Mouse (Mus musculus) kidney, adult 18-20 months (tissue): ENCODE measurements around the gene Mlip.

Source experiments
- DNase-seq: peaks from one replicate; pipeline ENCODE4 v3.0.0; 2021

Mlip gene

GRCm38 (mm10) chr9:77344318-77344717, 8.5 kb downstream of the Mlip start:
- no peak for DNase-seq

- DNase-seq: no peak
Measured at GRCm38 (mm10) chr9:77340159-77340862, 12.5 kb downstream of the Mlip start.

GRCm38 (mm10) chr9:77339571-77340148, 13.1 kb downstream of the Mlip start:
- no peak for DNase-seq

GRCm38 (mm10) chr9:77335370-77335769, 17.4 kb downstream of the Mlip start:
- no peak for DNase-seq

- DNase-seq: no peak
Measured at GRCm38 (mm10) chr9:77318346-77318745, 34.4 kb downstream of the Mlip start.

GRCm38 (mm10) chr9:77310548-77310947, 42.2 kb downstream of the Mlip start:
- no peak for DNase-seq

- DNase-seq: no peak
Measured at GRCm38 (mm10) chr9:77305417-77305816, 47.4 kb downstream of the Mlip start.

GRCm38 (mm10) chr9:77302340-77302739, 50.4 kb downstream of the Mlip start:
- no peak for DNase-seq

- DNase-seq: no peak
Measured at GRCm38 (mm10) chr9:77287958-77288357, 64.8 kb downstream of the Mlip start.

GRCm38 (mm10) chr9:77279371-77279770, 73.4 kb downstream of the Mlip start:
- no peak for DNase-seq

GRCm38 (mm10) chr9:77278055-77278454, 74.7 kb downstream of the Mlip start:
- DNase-seq: no peak

GRCm38 (mm10) chr9:77277270-77277669, 75.5 kb downstream of the Mlip start:
- DNase-seq: no peak

- no peak for DNase-seq
Measured at GRCm38 (mm10) chr9:77276451-77277154, 76.2 kb downstream of the Mlip start.

GRCm38 (mm10) chr9:77272727-77273126, 80.0 kb downstream of the Mlip start:
- no peak for DNase-seq

GRCm38 (mm10) chr9:77265268-77266017, 87.3 kb downstream of the Mlip start:
- DNase-seq: no peak

GRCm38 (mm10) chr9:77259052-77259451, 93.7 kb downstream of the Mlip start:
- no peak for DNase-seq

- DNase-seq: no peak
Measured at GRCm38 (mm10) chr9:77258265-77258664, 94.5 kb downstream of the Mlip start.

GRCm38 (mm10) chr9:77254514-77254913, 98.3 kb downstream of the Mlip start:
- DNase-seq: no peak

- no peak for DNase-seq
Measured at GRCm38 (mm10) chr9:77252761-77253160, 100.0 kb downstream of the Mlip start.

- no peak for DNase-seq
Measured at GRCm38 (mm10) chr9:77252134-77252533, 100.6 kb downstream of the Mlip start.

- DNase-seq: no peak
Measured at GRCm38 (mm10) chr9:77251511-77252112, 101.2 kb downstream of the Mlip start.

- no peak for DNase-seq
Measured at GRCm38 (mm10) chr9:77198250-77198649, 154.5 kb downstream of the Mlip start.

GRCm38 (mm10) chr9:77179486-77179885, 173.3 kb downstream of the Mlip start:
- DNase-seq: no peak
